ENCODE assay signal across 18 mouse cellular contexts in the genomic region with DNA sequence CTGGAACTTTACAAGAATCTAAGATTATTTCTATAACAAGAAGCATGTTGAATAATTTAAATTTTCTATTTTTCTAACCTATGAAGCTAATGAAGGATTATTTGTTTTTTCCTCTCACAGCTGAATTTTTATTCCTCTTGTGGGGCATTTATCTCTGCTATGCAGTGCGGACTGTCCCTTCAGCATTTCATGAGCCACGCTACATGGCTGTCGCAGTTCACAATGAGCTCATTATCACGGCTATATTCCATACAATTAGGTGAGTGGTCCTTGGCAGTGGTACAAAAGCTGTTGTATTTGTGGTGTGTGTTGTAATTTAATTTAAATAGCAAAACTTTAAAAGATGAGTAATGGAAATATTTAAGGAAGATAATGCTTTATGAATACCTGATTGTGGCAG.
"Had no signal": no experiment of that assay in that cellular context is flagged by ENCODE, and none has a peak within 500 bp of the region (broad histone marks: within the 10 kb centered on the region; RNA-seq: fewer than 3 reads in every experiment).

No protein-coding gene starts in this region.

- H3K4me3 ChIP-seq: liver, embryonic 12.5 days; myocyte; neural tube, embryonic 13.5 days; neural tube, embryonic 15.5 days had no signal

- H3K27ac ChIP-seq: liver, embryonic 12.5 days; liver, embryonic 14.5 days; neural tube, embryonic 13.5 days; neural tube, embryonic 15.5 days had no signal

- H3K4me2 ChIP-seq: liver, embryonic 12.5 days; lung, embryonic 14.5 days; midbrain, embryonic 11.5 days; neural tube, embryonic 13.5 days; neural tube, embryonic 15.5 days had no signal

- ATAC-seq: liver, embryonic 12.5 days had no signal

- H3K27me3 ChIP-seq: liver, embryonic 12.5 days; neural tube, embryonic 13.5 days; neural tube, embryonic 15.5 days had no signal

- H3K4me1 ChIP-seq: liver, embryonic 12.5 days; neural tube, embryonic 13.5 days; neural tube, embryonic 15.5 days had no signal

- H3K9me3 ChIP-seq: liver, embryonic 12.5 days; neural tube, embryonic 13.5 days; neural tube, embryonic 15.5 days had no signal

- DNase-seq: lung, adult 18-20 months; lung, embryonic 14.5 days; lung, postnatal 10 days; lung, postnatal 4 days; retina, postnatal 1 day; right cerebral cortex, adult 18-20 months; right cerebral cortex, postnatal 25 days; right cerebral cortex, postnatal 4 days; spleen, adult 18-20 months; thymus, adult 18-20 months; thymus, postnatal 25 days; thymus, postnatal 4 days had no signal

- H3K36me3 ChIP-seq: liver, embryonic 12.5 days; neural tube, embryonic 13.5 days; neural tube, embryonic 15.5 days had no signal

- H3K9ac ChIP-seq: liver, embryonic 12.5 days; liver, embryonic 14.5 days; lung, embryonic 14.5 days; neural tube, embryonic 13.5 days; neural tube, embryonic 15.5 days had no signal
